16 mouse cellular contexts compared by ENCODE assay signal in genomic region chr15:60708678-60709077, GRCm38 (mm10).
DNase-seq lines count a peak whose midpoint lies in the region; ATAC-seq and TF ChIP-seq lines count a peak whose summit lies in the region.
"Had no signal": no experiment of that assay in that cellular context is flagged by ENCODE, and none has a peak within 500 bp of the region (broad histone marks: within the 10 kb centered on the region; RNA-seq: fewer than 3 reads in every experiment).

No protein-coding gene starts in this region.

- TF ChIP-seq CTCF in heart, postnatal 0 days (IDR thresholded peaks at IDR 0.05; ENCODE audit: low read depth) = no peak
- no peak for TF ChIP-seq CTCF in embryonic fibroblast, embryonic 13.5 days (IDR thresholded peaks at IDR 0.05; ENCODE audit: borderline replicate concordance, insufficient read depth, low read length)
- no peak for TF ChIP-seq CTCF in lung, postnatal 0 days (IDR thresholded peaks at IDR 0.05)

- no peak overlapping the region for H3K4me3 ChIP-seq in heart, postnatal 0 days (ENCODE audit: low read depth, low read length)
- no peak overlapping the region for H3K4me3 ChIP-seq in neural tube, embryonic 11.5 days (ENCODE audit: low read depth, low read length)
- no peak overlapping the region for H3K4me3 ChIP-seq in neural tube, embryonic 15.5 days (replicated peaks)
- no peak overlapping the region for H3K4me3 ChIP-seq in embryonic fibroblast, embryonic 13.5 days (ENCODE audit: insufficient read depth, low read length)
- no peak overlapping the region for H3K4me3 ChIP-seq in lung, postnatal 0 days (ENCODE audit: low read depth, low read length)
- H3K4me3 ChIP-seq: heart, embryonic 15.5 days; lung, embryonic 15.5 days; myocyte had no signal

- H3K4me2 ChIP-seq in heart, postnatal 0 days (ENCODE audit: low read depth, low read length) = no peak overlapping the region
- no peak overlapping the region for H3K4me2 ChIP-seq in neural tube, embryonic 11.5 days (ENCODE audit: low read depth)
- no peak overlapping the region for H3K4me2 ChIP-seq in neural tube, embryonic 15.5 days
- H3K4me2 ChIP-seq in lung, postnatal 0 days (replicated peaks; ENCODE audit: low read depth, low read length) = no peak overlapping the region
- H3K4me2 ChIP-seq: heart, embryonic 15.5 days; lung, embryonic 15.5 days had no signal

- no peak overlapping the region for H3K27ac ChIP-seq in heart, postnatal 0 days (ENCODE audit: low read depth)
- H3K27ac ChIP-seq in neural tube, embryonic 11.5 days (ENCODE audit: low read depth, low read length) = no peak overlapping the region
- no peak overlapping the region for H3K27ac ChIP-seq in neural tube, embryonic 15.5 days (replicated peaks)
- peak overlapping the region; percentile 26; the same call in 1 of the 2 replicates for H3K27ac ChIP-seq in embryonic fibroblast, embryonic 13.5 days (ENCODE audit: insufficient read depth, low read length)
- no peak overlapping the region for H3K27ac ChIP-seq in lung, postnatal 0 days (ENCODE audit: low read length)
- H3K27ac ChIP-seq: heart, embryonic 15.5 days; lung, embryonic 15.5 days had no signal

- no peak for TF ChIP-seq EP300 in heart, postnatal 0 days (IDR thresholded peaks at IDR 0.05; ENCODE audit: low read depth)
- no peak for TF ChIP-seq EP300 in lung, postnatal 0 days (IDR thresholded peaks at IDR 0.05)

- no peaks in the 10 kb centered on the region for H3K36me3 ChIP-seq in heart, postnatal 0 days (replicated peaks; ENCODE audit: control insufficient read depth, insufficient read depth, low read length)
- no peaks in the 10 kb centered on the region for H3K36me3 ChIP-seq in neural tube, embryonic 11.5 days (ENCODE audit: control insufficient read depth, insufficient read depth, low read length)
- no peaks in the 10 kb centered on the region for H3K36me3 ChIP-seq in neural tube, embryonic 15.5 days
- H3K36me3 ChIP-seq in lung, postnatal 0 days (ENCODE audit: insufficient read depth, low read length) = no peaks in the 10 kb centered on the region
- H3K36me3 ChIP-seq: heart, embryonic 15.5 days; lung, embryonic 15.5 days had no signal

- no peak overlapping the region for H3K9ac ChIP-seq in heart, postnatal 0 days (replicated peaks; ENCODE audit: low read depth, low read length)
- H3K9ac ChIP-seq in neural tube, embryonic 11.5 days (ENCODE audit: low read length) = no peak overlapping the region
- H3K9ac ChIP-seq in neural tube, embryonic 15.5 days (replicated peaks) = no peak overlapping the region
- H3K9ac ChIP-seq in lung, postnatal 0 days (replicated peaks; ENCODE audit: low read depth) = no peak overlapping the region
- H3K9ac ChIP-seq: heart, embryonic 15.5 days; lung, embryonic 15.5 days had no signal

- no peak for ATAC-seq in heart, postnatal 0 days (ENCODE audit: insufficient read depth, low read depth)
- peak; percentile 58 for ATAC-seq in neural tube, embryonic 11.5 days (ENCODE audit: insufficient read depth, low FRiP score, low TSS enrichment)
- ATAC-seq in neural tube, embryonic 15.5 days (ENCODE audit: low FRiP score) = no peak
- ATAC-seq in inflammation-experienced regulatory T-cells, adult 6 months = no peak
- ATAC-seq in lung, postnatal 0 days = no peak
- ATAC-seq: hindbrain, embryonic 16.5 days had no signal

- no peaks in the 10 kb centered on the region for H3K9me3 ChIP-seq in heart, postnatal 0 days (replicated peaks; ENCODE audit: control insufficient read depth, low read length)
- H3K9me3 ChIP-seq in neural tube, embryonic 11.5 days (ENCODE audit: control insufficient read depth, low read length) = no peaks in the 10 kb centered on the region
- no peaks in the 10 kb centered on the region for H3K9me3 ChIP-seq in neural tube, embryonic 15.5 days (replicated peaks)
- no peaks in the 10 kb centered on the region for H3K9me3 ChIP-seq in lung, postnatal 0 days (ENCODE audit: low read length)
- H3K9me3 ChIP-seq: heart, embryonic 15.5 days; lung, embryonic 15.5 days had no signal

- TF ChIP-seq POLR2A in embryonic fibroblast, embryonic 13.5 days (IDR thresholded peaks at IDR 0.05; ENCODE audit: low read depth, low read length) = no peak

- no peaks in the 10 kb centered on the region for H3K4me1 ChIP-seq in heart, postnatal 0 days (ENCODE audit: control insufficient read depth, insufficient read depth)
- H3K4me1 ChIP-seq in neural tube, embryonic 11.5 days (ENCODE audit: control insufficient read depth, insufficient read depth, low read length) = no peaks in the 10 kb centered on the region
- no peaks in the 10 kb centered on the region for H3K4me1 ChIP-seq in neural tube, embryonic 15.5 days
- H3K4me1 ChIP-seq in embryonic fibroblast, embryonic 13.5 days (ENCODE audit: control insufficient read depth, insufficient read depth, low read length) = peaks cover 4% of the 10 kb centered on the region
- no peaks in the 10 kb centered on the region for H3K4me1 ChIP-seq in lung, postnatal 0 days (ENCODE audit: insufficient read depth, low read depth, low read length)
- H3K4me1 ChIP-seq: heart, embryonic 15.5 days; lung, embryonic 15.5 days had no signal

- H3K27me3 ChIP-seq in heart, postnatal 0 days (ENCODE audit: control insufficient read depth, insufficient read depth, low read length) = no peaks in the 10 kb centered on the region
- no peaks in the 10 kb centered on the region for H3K27me3 ChIP-seq in neural tube, embryonic 11.5 days (ENCODE audit: control insufficient read depth, insufficient read depth, low read length)
- no peaks in the 10 kb centered on the region for H3K27me3 ChIP-seq in neural tube, embryonic 15.5 days (replicated peaks)
- H3K27me3 ChIP-seq in lung, postnatal 0 days (replicated peaks; ENCODE audit: insufficient read depth, low read length) = no peaks in the 10 kb centered on the region
- H3K27me3 ChIP-seq: heart, embryonic 15.5 days; lung, embryonic 15.5 days had no signal

- DNase-seq in heart, postnatal 0 days (ENCODE audit: low spot score) = peak; percentile 11
- DNase-seq in heart, adult 8-10 months (ENCODE audit: low spot score) = no peak
- DNase-seq in neural tube, embryonic 11.5 days (ENCODE audit: low spot score) = peak; percentile 21
- no peak for DNase-seq in lung, postnatal 0 days (ENCODE audit: low spot score)
- no peak for DNase-seq in frontal cortex, postnatal 10 days (ENCODE audit: low spot score in 2 of 2)
- DNase-seq: adrenal gland, postnatal 14 days; kidney, postnatal 25 days; liver; thymus, postnatal 36 days had no signal

Comparison
In these comparisons a context has a peak if more than half of its experiments do, and no peak if none do; other contexts are left out.
1. DNase-seq: peak in heart, postnatal 0 days (single experiment) and neural tube, embryonic 11.5 days (single experiment); none in heart, adult 8-10 months (single experiment), lung, postnatal 0 days (single experiment) and frontal cortex, postnatal 10 days (0 of 2).